Mouse (Mus musculus) liver, postnatal 0 days (tissue): ENCODE results near the gene Hoxa2. TPM values are rescaled to one million over a fixed set of nuclear protein-coding genes. Genes with fewer than 3 reads are reported as not detected.

ENCODE experiments used
- ATAC-seq: fragments of 200-750 bp; cut with Nextera tagmentation; 2 replicates; pipeline ENCODE4 v1.8.0; 2017; ENCODE audit warnings: mild to moderate bottlenecking, moderate library complexity
- DNase-seq: peaks from one replicate; pipeline ENCODE4 v3.0.0-alpha.2; 2016
- H3K27ac ChIP-seq: fragments of 300-500 bp; sonication (generic); 2 replicates; pipeline ENCODE4 v1.5.1; 2014; ENCODE audit warnings: antibody characterized with exemption, moderate library complexity, mild to moderate bottlenecking, low read depth
- H3K27me3 ChIP-seq: fragments of 300-500 bp; sonication (generic); 2 replicates; pipeline ENCODE4 v1.6.1; 2014; ENCODE audit warnings: low read length, control low read depth, mixed read lengths; ENCODE audit not compliant: insufficient read depth
- H3K36me3 ChIP-seq: fragments of 300-500 bp; sonication (generic); replicated peaks from 2 replicates; pipeline ENCODE4 v1.6.1; 2014; ENCODE audit warnings: mild to moderate bottlenecking, control low read depth, low read length, moderate library complexity, mixed read lengths; ENCODE audit not compliant: insufficient read depth
- H3K4me1 ChIP-seq: fragments of 300-500 bp; sonication (generic); 2 replicates; pipeline ENCODE4 v1.6.1; 2014; ENCODE audit warnings: antibody characterized with exemption, mild to moderate bottlenecking, control low read depth; ENCODE audit not compliant: insufficient read depth
- H3K4me2 ChIP-seq: fragments of 300-500 bp; sonication (generic); 2 replicates; pipeline ENCODE4 v1.6.1; 2014; ENCODE audit warnings: low read depth, mild to moderate bottlenecking, low read length, moderate library complexity, mixed read lengths
- H3K4me3 ChIP-seq: fragments of 300-500 bp; sonication (generic); 2 replicates; pipeline ENCODE4 v1.5.1; 2014; ENCODE audit warnings: low read depth, low read length
- H3K9ac ChIP-seq: fragments of 300-500 bp; sonication (generic); replicated peaks from 2 replicates; pipeline ENCODE4 v1.6.1; 2014; ENCODE audit warnings: mild to moderate bottlenecking, moderate library complexity
- H3K9me3 ChIP-seq: fragments of 300-500 bp; sonication (generic); 2 replicates; pipeline ENCODE4 v1.6.1; 2016; ENCODE audit warnings: mild to moderate bottlenecking, control low read depth, low read length, mixed read lengths
- CTCF ChIP-seq: sonication (generic); IDR thresholded peaks from 2 replicates; pipeline ENCODE4 v1.5.1; 2016; ENCODE audit warnings: antibody characterized with exemption, low read depth
- EP300 ChIP-seq: IDR thresholded peaks from 2 replicates; pipeline ENCODE4 v1.6.1; 2016; ENCODE audit warnings: antibody characterized with exemption, low read depth, mild to moderate bottlenecking
- WGBS: fragments of 180-500 bp; shearing (Covaris S2); extraction: QIAGEN DNeasy Blood & Tissue Kit; methylation state at CpG from one replicate; pipeline ENCODE4 v1.1.7; 2014; ENCODE audit not compliant: insufficient replicate concordance; 5-methylcytosine and 5-hydroxymethylcytosine counted together
- polyA plus RNA-seq: library from polyadenylated mRNA; unstranded; fragments of >200 nt; fragmentation: Nextera tagmentation; extraction: Ambion mirVana; gene quantifications from 2 replicates; pipeline ENCODE4 v1.2.1, GENCODE M21; 2015

Gene Hoxa2
- polyA plus RNA-seq, 1 experiment from 2014 or later: 0.39 TPM

GRCm38 (mm10) chr6:52156551-52157200, 8.0 kb downstream of the Hoxa2 start:
- H3K27me3 ChIP-seq: peaks cover 89% of the 10 kb centered on the region
- no peak overlapping the region for H3K4me2 ChIP-seq
- ATAC-seq (no peak), DNase-seq (no peak)
- H3K36me3 ChIP-seq: no peaks in the 10 kb centered on the region
- no peaks in the 10 kb centered on the region for H3K9me3 ChIP-seq
- H3K4me3 ChIP-seq: no peak overlapping the region
- no peak overlapping the region for H3K27ac ChIP-seq
- TF ChIP-seq EP300 (no peak), CTCF (no peak)
- WGBS: 10% methylated on average over 20 of the region's 20 CpGs
- H3K9ac ChIP-seq: no peak overlapping the region
- peaks cover 9% of the 10 kb centered on the region for H3K4me1 ChIP-seq

- Histone ChIP-seq H3K4me2 (no peak overlapping the region), H3K27ac (no peak overlapping the region), H3K4me1 (peaks cover 9% of the 10 kb centered on the region), H3K9me3 (no peaks in the 10 kb centered on the region), H3K4me3 (no peak overlapping the region), H3K9ac (no peak overlapping the region), H3K36me3 (no peaks in the 10 kb centered on the region), H3K27me3 (peaks cover 89% of the 10 kb centered on the region)
- 71% methylated on average over 3 of the region's 3 CpGs for WGBS
- no peak for DNase-seq
- TF ChIP-seq EP300 (no peak), CTCF (no peak)
- ATAC-seq: no peak
Measured at GRCm38 (mm10) chr6:52155471-52155870, 9.2 kb downstream of the Hoxa2 start.

DNA sequence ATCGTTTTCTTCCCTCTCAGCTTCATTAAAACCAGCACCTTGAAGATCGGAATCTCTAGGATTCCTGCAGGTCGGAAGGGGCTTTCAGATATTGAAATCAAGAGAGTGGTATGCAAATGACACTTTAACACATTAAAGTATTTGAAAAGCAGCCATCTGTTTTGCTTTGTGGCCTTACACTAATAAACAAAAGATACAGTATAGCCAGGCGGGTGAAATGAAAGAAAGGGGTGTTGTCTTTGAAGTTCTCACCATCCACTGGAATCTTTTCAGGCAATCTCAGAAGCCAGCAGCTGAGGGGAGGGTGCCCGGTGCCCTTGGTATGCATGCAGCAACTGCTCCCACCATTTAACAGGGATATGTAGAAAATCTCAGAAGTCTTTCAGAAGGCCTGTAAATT, 10.6 kb downstream of the Hoxa2 start:
- H3K36me3 ChIP-seq: no peaks in the 10 kb centered on the region
- no peak overlapping the region for H3K27ac ChIP-seq
- no peak overlapping the region for H3K4me3 ChIP-seq
- H3K9ac ChIP-seq: no peak overlapping the region
- ATAC-seq (no peak), DNase-seq (no peak)
- H3K9me3 ChIP-seq: no peaks in the 10 kb centered on the region
- no peak for TF ChIP-seq CTCF
- no peak for TF ChIP-seq EP300
- no peak overlapping the region for H3K4me2 ChIP-seq
- peaks cover 9% of the 10 kb centered on the region for H3K4me1 ChIP-seq
- 55% methylated on average over 5 of the region's 5 CpGs for WGBS
- H3K27me3 ChIP-seq: peaks cover 87% of the 10 kb centered on the region

GRCm38 (mm10) chr6:52153270-52153669, 11.4 kb downstream of the Hoxa2 start:
- WGBS: 13% methylated on average over 6 of the region's 6 CpGs
- TF ChIP-seq CTCF (no peak), EP300 (no peak)
- H3K36me3 ChIP-seq: no peaks in the 10 kb centered on the region
- H3K9ac ChIP-seq: no peak overlapping the region
- H3K9me3 ChIP-seq: no peaks in the 10 kb centered on the region
- H3K27ac ChIP-seq: no peak overlapping the region
- peaks cover 4% of the 10 kb centered on the region; the same call in 1 of the 2 replicates for H3K4me1 ChIP-seq
- ATAC-seq (no peak), DNase-seq (no peak)
- H3K27me3 ChIP-seq: peaks cover 80% of the 10 kb centered on the region
- no peak overlapping the region for H3K4me3 ChIP-seq
- H3K4me2 ChIP-seq: no peak overlapping the region

DNA sequence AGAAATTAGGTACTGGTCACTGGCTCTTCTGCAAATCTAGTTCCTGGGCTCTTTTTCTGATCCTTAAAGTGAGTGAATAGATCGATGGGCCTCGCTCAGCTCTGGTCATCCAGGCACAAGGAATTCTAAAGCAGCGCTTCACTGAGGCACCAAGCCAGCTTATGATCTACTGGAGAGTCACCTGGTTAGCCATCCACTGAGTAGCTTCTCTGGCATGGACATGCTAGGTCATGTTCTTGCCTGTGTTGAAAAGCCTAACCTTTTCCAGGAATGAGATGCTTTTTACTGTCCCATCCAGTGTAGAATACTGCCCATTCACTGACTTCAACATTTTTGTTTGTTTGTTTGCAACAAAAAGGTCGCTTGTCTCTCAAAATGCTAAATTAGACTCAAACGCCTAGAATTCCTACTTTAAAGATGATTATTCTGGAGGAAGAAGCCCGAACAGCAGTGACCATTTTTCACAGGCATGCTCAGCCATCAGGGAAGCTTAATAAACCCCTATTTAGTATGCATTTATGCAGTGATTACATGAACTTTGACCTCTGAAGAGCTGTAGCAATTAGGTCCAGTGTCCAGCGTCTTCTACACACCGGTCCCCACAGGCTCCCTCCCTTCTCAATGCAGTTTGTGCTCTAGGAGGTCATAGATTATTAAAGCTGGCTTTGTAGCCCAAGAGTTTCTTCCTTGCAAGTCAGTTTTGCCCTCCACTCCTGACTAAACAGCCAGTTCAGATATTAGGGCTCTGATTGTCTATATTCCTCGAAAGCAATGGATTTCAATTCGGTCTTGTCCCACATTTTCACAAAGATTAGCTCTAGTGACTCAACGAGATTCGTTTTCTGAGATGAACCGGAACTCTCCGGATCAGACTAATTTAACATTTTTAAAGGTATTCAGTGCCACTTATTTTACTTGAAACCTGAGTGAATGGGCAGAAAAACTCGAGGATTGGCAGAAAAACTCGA, 12.1 kb downstream of the Hoxa2 start:
- Histone ChIP-seq H3K27me3 (peaks cover 78% of the 10 kb centered on the region), H3K9ac (no peak overlapping the region), H3K4me1 (no peaks in the 10 kb centered on the region), H3K36me3 (no peaks in the 10 kb centered on the region), H3K9me3 (no peaks in the 10 kb centered on the region), H3K4me2 (no peak overlapping the region), H3K4me3 (no peak overlapping the region), H3K27ac (no peak overlapping the region)
- DNase-seq (no peak), ATAC-seq (no peak)
- WGBS: 24% methylated on average over 16 of the region's 16 CpGs
- TF ChIP-seq CTCF (no peak), EP300 (no peak)

GRCm38 (mm10) chr6:52151571-52151970, 13.1 kb downstream of the Hoxa2 start:
- 28% methylated on average over 4 of the region's 4 CpGs for WGBS
- H3K27ac ChIP-seq: no peak overlapping the region

More at GRCm38 (mm10) chr6:52151571-52151970, 13.1 kb downstream of the Hoxa2 start:
- H3K9ac ChIP-seq: no peak overlapping the region
- ATAC-seq: no peak
- no peaks in the 10 kb centered on the region for H3K9me3 ChIP-seq
- H3K4me2 ChIP-seq: no peak overlapping the region
- H3K27me3 ChIP-seq: peaks cover 73% of the 10 kb centered on the region
- no peak overlapping the region for H3K4me3 ChIP-seq
- TF ChIP-seq EP300: no peak
- TF ChIP-seq CTCF: no peak
- no peaks in the 10 kb centered on the region for H3K36me3 ChIP-seq
- H3K4me1 ChIP-seq: no peaks in the 10 kb centered on the region
- no peak for DNase-seq
